Mouse (Mus musculus) gastrocnemius, postnatal 14 days (tissue): ENCODE measurements around the gene Rapgef4. TPM values are rescaled to one million over a fixed set of nuclear protein-coding genes. Genes with fewer than 3 reads are reported as not detected.

Experiments used
- DNase-seq: peaks from one replicate; pipeline ENCODE4 v3.0.0; 2021; ENCODE audit warnings: mixed read lengths
- intact Hi-C: fragments of 180-260 bp; cut with DNase I; formaldehyde crosslinking; loops from one replicate; pipeline ENCODE4 v1.15.1; 2025; ENCODE audit warnings: low total_unique reads
- total RNA-seq, 2 experiments: library from RNA; stranded (reverse); gene quantifications; 2 replicates each; pipeline ENCODE4 v1.2.3; 2021

Gene Rapgef4
- total RNA-seq, 2 experiments from 2014 or later: 2.3 to 3.2 TPM

GRCm38 (mm10) chr2:72158691-72159225 is 177.7 kb downstream of the Rapgef4 start:
- intact Hi-C loops: no loop called here

GRCm38 (mm10) chr2:72159281-72159680 is 178.2 kb downstream of the Rapgef4 start:
- DNase-seq: no peak
- intact Hi-C loops: no loop called here

More at GRCm38 (mm10) chr2:72158691-72159225, 177.7 kb downstream of the Rapgef4 start:
- DNase-seq: no peak

GRCm38 (mm10) chr2:72165136-72165854 is 184.3 kb downstream of the Rapgef4 start:
- intact Hi-C loops: no loop called here
- no peak for DNase-seq

- intact Hi-C loops: no loop called here
- DNase-seq: no peak
Observed at GRCm38 (mm10) chr2:72169451-72170100, 188.5 kb downstream of the Rapgef4 start.

GRCm38 (mm10) chr2:72170546-72170945 is 189.5 kb downstream of the Rapgef4 start:
- DNase-seq: no peak
- intact Hi-C loops: no loop called here

GRCm38 (mm10) chr2:72171204-72171603 is 190.2 kb downstream of the Rapgef4 start:
- intact Hi-C loops: no loop called here
- DNase-seq: no peak

GRCm38 (mm10) chr2:72173010-72173409 is 192.0 kb downstream of the Rapgef4 start:
- intact Hi-C loops: no loop called here

GRCm38 (mm10) chr2:72173844-72174243 is 192.8 kb downstream of the Rapgef4 start:
- intact Hi-C loops: no loop called here
- DNase-seq: no peak

More at GRCm38 (mm10) chr2:72173010-72173409, 192.0 kb downstream of the Rapgef4 start:
- DNase-seq: no peak

- intact Hi-C loops: no loop called here
- DNase-seq: peak; percentile 18
Observed at GRCm38 (mm10) chr2:72175536-72175935, 194.5 kb downstream of the Rapgef4 start.

GRCm38 (mm10) chr2:72175971-72176370 is 194.9 kb downstream of the Rapgef4 start:
- DNase-seq: no peak
- intact Hi-C loops: no loop called here

GRCm38 (mm10) chr2:72177214-72178023 is 196.4 kb downstream of the Rapgef4 start:
- no peak for DNase-seq
- intact Hi-C loops: no loop called here

GRCm38 (mm10) chr2:72178025-72178424 is 197.0 kb downstream of the Rapgef4 start:
- intact Hi-C loops: no loop called here
- no peak for DNase-seq

GRCm38 (mm10) chr2:72178515-72178914 is 197.5 kb downstream of the Rapgef4 start:
- intact Hi-C loops: no loop called here

GRCm38 (mm10) chr2:72179600-72180301 is 198.7 kb downstream of the Rapgef4 start:
- intact Hi-C loops: no loop called here

More at GRCm38 (mm10) chr2:72178515-72178914, 197.5 kb downstream of the Rapgef4 start:
- DNase-seq: no peak

GRCm38 (mm10) chr2:72181443-72181842 is 200.4 kb downstream of the Rapgef4 start:
- intact Hi-C loops: no loop called here
- no peak for DNase-seq

More at GRCm38 (mm10) chr2:72179600-72180301, 198.7 kb downstream of the Rapgef4 start:
- DNase-seq: no peak

- no peak for DNase-seq
- intact Hi-C loops: no loop called here
Observed at GRCm38 (mm10) chr2:72183751-72184150, 202.7 kb downstream of the Rapgef4 start.

- intact Hi-C loops: no loop called here
- no peak for DNase-seq
Observed at GRCm38 (mm10) chr2:72196190-72196965, 215.3 kb downstream of the Rapgef4 start.

GRCm38 (mm10) chr2:72197026-72197425 is 216.0 kb downstream of the Rapgef4 start:
- DNase-seq: no peak
- intact Hi-C loops: no loop called here
